Mouse (Mus musculus): Measurements from ENCODE around the gene Polr3g. TPM values are rescaled to one million over a fixed set of nuclear protein-coding genes. Genes with fewer than 3 reads are reported as not detected.

Polr3g gene
- polyA plus RNA-seq, 1 experiment from 2014 or later = 12.8 TPM

GRCm38 (mm10) chr13:81703621-81704020 lies 7.2 kb downstream of the Polr3g start:
- H3K9ac ChIP-seq (ENCODE audit: low read depth, low read length) = no peak overlapping the region
- H3K9me3 ChIP-seq (ENCODE audit: control insufficient read depth, low read length) = no peaks in the 10 kb centered on the region
- no peak overlapping the region for H3K27ac ChIP-seq (ENCODE audit: low read depth, low read length)
- WGBS = 87% methylated on average over 9 of the region's 9 CpGs
- no peaks in the 10 kb centered on the region for H3K36me3 ChIP-seq (ENCODE audit: control insufficient read depth, insufficient read depth, low read length)
- H3K4me2 ChIP-seq (replicated peaks; ENCODE audit: low read depth, low read length) = no peak overlapping the region
- ATAC-seq (ENCODE audit: low FRiP score) (no peak), DNase-seq (ENCODE audit: low spot score) (no peak)
- H3K4me1 ChIP-seq (replicated peaks; ENCODE audit: control insufficient read depth, insufficient read depth, low read length) = no peaks in the 10 kb centered on the region
- no peaks in the 10 kb centered on the region for H3K27me3 ChIP-seq (ENCODE audit: control insufficient read depth, insufficient read depth, low read length)
- no peak overlapping the region for H3K4me3 ChIP-seq (ENCODE audit: low read depth, low read length)

- WGBS = 77% methylated on average over 7 of the region's 7 CpGs
- Histone ChIP-seq H3K4me2 (replicated peaks; ENCODE audit: low read depth, low read length) (no peak overlapping the region), H3K36me3 (ENCODE audit: control insufficient read depth, insufficient read depth, low read length) (no peaks in the 10 kb centered on the region), H3K9ac (ENCODE audit: low read depth, low read length) (no peak overlapping the region), H3K4me1 (replicated peaks; ENCODE audit: control insufficient read depth, insufficient read depth, low read length) (no peaks in the 10 kb centered on the region), H3K4me3 (ENCODE audit: low read depth, low read length) (no peak overlapping the region), H3K27ac (ENCODE audit: low read depth, low read length) (no peak overlapping the region), H3K27me3 (ENCODE audit: control insufficient read depth, insufficient read depth, low read length) (no peaks in the 10 kb centered on the region), H3K9me3 (ENCODE audit: control insufficient read depth, low read length) (no peaks in the 10 kb centered on the region)
- ATAC-seq (ENCODE audit: low FRiP score) = no peak
- DNase-seq (ENCODE audit: low spot score) = no peak
Observed at GRCm38 (mm10) chr13:81703148-81703547, 7.7 kb downstream of the Polr3g start.

GRCm38 (mm10) chr13:81694446-81694845 lies 16.4 kb downstream of the Polr3g start:
- H3K4me2 ChIP-seq (replicated peaks; ENCODE audit: low read depth, low read length) = no peak overlapping the region
- H3K36me3 ChIP-seq (ENCODE audit: control insufficient read depth, insufficient read depth, low read length) = no peaks in the 10 kb centered on the region
- no peak overlapping the region for H3K4me3 ChIP-seq (ENCODE audit: low read depth, low read length)
- no peak for DNase-seq (ENCODE audit: low spot score)
- no peak overlapping the region for H3K27ac ChIP-seq (ENCODE audit: low read depth, low read length)
- ATAC-seq (ENCODE audit: low FRiP score) = no peak
- no peaks in the 10 kb centered on the region for H3K4me1 ChIP-seq (replicated peaks; ENCODE audit: control insufficient read depth, insufficient read depth, low read length)
- no peaks in the 10 kb centered on the region for H3K9me3 ChIP-seq (ENCODE audit: control insufficient read depth, low read length)
- WGBS = 96% methylated on average over 12 of the region's 12 CpGs
- H3K27me3 ChIP-seq (ENCODE audit: control insufficient read depth, insufficient read depth, low read length) = no peaks in the 10 kb centered on the region
- H3K9ac ChIP-seq (ENCODE audit: low read depth, low read length) = no peak overlapping the region

GRCm38 (mm10) chr13:81691606-81692005 lies 19.2 kb downstream of the Polr3g start:
- Histone ChIP-seq H3K27ac (ENCODE audit: low read depth, low read length) (no peak overlapping the region; the same call in 1 of the 2 replicates), H3K36me3 (ENCODE audit: control insufficient read depth, insufficient read depth, low read length) (no peaks in the 10 kb centered on the region), H3K4me3 (ENCODE audit: low read depth, low read length) (no peak overlapping the region), H3K4me2 (replicated peaks; ENCODE audit: low read depth, low read length) (no peak overlapping the region), H3K27me3 (ENCODE audit: control insufficient read depth, insufficient read depth, low read length) (no peaks in the 10 kb centered on the region), H3K9ac (ENCODE audit: low read depth, low read length) (no peak overlapping the region), H3K4me1 (replicated peaks; ENCODE audit: control insufficient read depth, insufficient read depth, low read length) (no peaks in the 10 kb centered on the region), H3K9me3 (ENCODE audit: control insufficient read depth, low read length) (no peaks in the 10 kb centered on the region)
- 51% methylated on average over 9 of the region's 9 CpGs for WGBS
- DNase-seq (ENCODE audit: low spot score) (peak; percentile 34), ATAC-seq (ENCODE audit: low FRiP score) (peak; percentile 56)

- H3K4me1 ChIP-seq (replicated peaks; ENCODE audit: control insufficient read depth, insufficient read depth, low read length) = no peaks in the 10 kb centered on the region
- no peaks in the 10 kb centered on the region for H3K9me3 ChIP-seq (ENCODE audit: control insufficient read depth, low read length)
- no peaks in the 10 kb centered on the region for H3K27me3 ChIP-seq (ENCODE audit: control insufficient read depth, insufficient read depth, low read length)
- H3K36me3 ChIP-seq (ENCODE audit: control insufficient read depth, insufficient read depth, low read length) = no peaks in the 10 kb centered on the region
- DNase-seq (ENCODE audit: low spot score) = no peak
- WGBS = 90% methylated on average over 10 of the region's 10 CpGs
- H3K9ac ChIP-seq (ENCODE audit: low read depth, low read length) = no peak overlapping the region
- H3K4me3 ChIP-seq (ENCODE audit: low read depth, low read length) = no peak overlapping the region
- no peak overlapping the region for H3K4me2 ChIP-seq (replicated peaks; ENCODE audit: low read depth, low read length)
- H3K27ac ChIP-seq (ENCODE audit: low read depth, low read length) = no peak overlapping the region
- no peak for ATAC-seq (ENCODE audit: low FRiP score)
Observed at GRCm38 (mm10) chr13:81690477-81690876, 20.3 kb downstream of the Polr3g start.

GRCm38 (mm10) chr13:81689587-81689986 lies 21.2 kb downstream of the Polr3g start:
- no peak for ATAC-seq (ENCODE audit: low FRiP score)
- 88% methylated on average over 3 of the region's 3 CpGs for whole genome bisulfite sequencing
- no peak for DNase-seq (ENCODE audit: low spot score)
- Histone ChIP-seq H3K9ac (ENCODE audit: low read depth, low read length) (no peak overlapping the region), H3K4me3 (ENCODE audit: low read depth, low read length) (no peak overlapping the region), H3K9me3 (ENCODE audit: control insufficient read depth, low read length) (no peaks in the 10 kb centered on the region), H3K27ac (ENCODE audit: low read depth, low read length) (no peak overlapping the region), H3K27me3 (ENCODE audit: control insufficient read depth, insufficient read depth, low read length) (no peaks in the 10 kb centered on the region), H3K4me2 (replicated peaks; ENCODE audit: low read depth, low read length) (no peak overlapping the region), H3K4me1 (replicated peaks; ENCODE audit: control insufficient read depth, insufficient read depth, low read length) (no peaks in the 10 kb centered on the region), H3K36me3 (ENCODE audit: control insufficient read depth, insufficient read depth, low read length) (no peaks in the 10 kb centered on the region)

- H3K4me1 ChIP-seq (replicated peaks; ENCODE audit: control insufficient read depth, insufficient read depth, low read length) = no peaks in the 10 kb centered on the region
- no peak overlapping the region for H3K4me2 ChIP-seq (replicated peaks; ENCODE audit: low read depth, low read length)
- H3K9me3 ChIP-seq (ENCODE audit: control insufficient read depth, low read length) = no peaks in the 10 kb centered on the region
- DNase-seq (ENCODE audit: low spot score) = no peak
- ATAC-seq (ENCODE audit: low FRiP score) = no peak
- H3K27me3 ChIP-seq (ENCODE audit: control insufficient read depth, insufficient read depth, low read length) = no peaks in the 10 kb centered on the region
- H3K4me3 ChIP-seq (ENCODE audit: low read depth, low read length) = no peak overlapping the region
- WGBS = 97% methylated on average over 3 of the region's 3 CpGs
- no peak overlapping the region for H3K9ac ChIP-seq (ENCODE audit: low read depth, low read length)
- no peaks in the 10 kb centered on the region for H3K36me3 ChIP-seq (ENCODE audit: control insufficient read depth, insufficient read depth, low read length)
- no peak overlapping the region for H3K27ac ChIP-seq (ENCODE audit: low read depth, low read length)
Observed at GRCm38 (mm10) chr13:81684884-81685283, 25.9 kb downstream of the Polr3g start.

GRCm38 (mm10) chr13:81684258-81684657 lies 26.6 kb downstream of the Polr3g start:
- Histone ChIP-seq H3K9ac (ENCODE audit: low read depth, low read length) (no peak overlapping the region), H3K9me3 (ENCODE audit: control insufficient read depth, low read length) (no peaks in the 10 kb centered on the region), H3K27me3 (ENCODE audit: control insufficient read depth, insufficient read depth, low read length) (no peaks in the 10 kb centered on the region), H3K4me3 (ENCODE audit: low read depth, low read length) (no peak overlapping the region), H3K4me2 (replicated peaks; ENCODE audit: low read depth, low read length) (no peak overlapping the region), H3K4me1 (replicated peaks; ENCODE audit: control insufficient read depth, insufficient read depth, low read length) (no peaks in the 10 kb centered on the region), H3K27ac (ENCODE audit: low read depth, low read length) (no peak overlapping the region), H3K36me3 (ENCODE audit: control insufficient read depth, insufficient read depth, low read length) (no peaks in the 10 kb centered on the region)
- ATAC-seq (ENCODE audit: low FRiP score) (no peak), DNase-seq (ENCODE audit: low spot score) (no peak)
- 92% methylated on average over 5 of the region's 5 CpGs for WGBS

- WGBS = 87% methylated on average over 3 of the region's 3 CpGs
- ATAC-seq (ENCODE audit: low FRiP score) = no peak
Observed at GRCm38 (mm10) chr13:81683107-81683506, 27.7 kb downstream of the Polr3g start.

More at GRCm38 (mm10) chr13:81683107-81683506, 27.7 kb downstream of the Polr3g start:
- no peak for DNase-seq (ENCODE audit: low spot score)
- H3K36me3 ChIP-seq (ENCODE audit: control insufficient read depth, insufficient read depth, low read length) = no peaks in the 10 kb centered on the region
- no peak overlapping the region for H3K4me2 ChIP-seq (replicated peaks; ENCODE audit: low read depth, low read length)
- no peaks in the 10 kb centered on the region for H3K9me3 ChIP-seq (ENCODE audit: control insufficient read depth, low read length)
- H3K4me1 ChIP-seq (replicated peaks; ENCODE audit: control insufficient read depth, insufficient read depth, low read length) = no peaks in the 10 kb centered on the region
- no peaks in the 10 kb centered on the region for H3K27me3 ChIP-seq (ENCODE audit: control insufficient read depth, insufficient read depth, low read length)
- H3K27ac ChIP-seq (ENCODE audit: low read depth, low read length) = no peak overlapping the region
- H3K4me3 ChIP-seq (ENCODE audit: low read depth, low read length) = no peak overlapping the region
- H3K9ac ChIP-seq (ENCODE audit: low read depth, low read length) = no peak overlapping the region

Measured in hindbrain, embryonic 11.5 days (tissue).